Mouse (Mus musculus) testis, postnatal 10 days (tissue): ENCODE measurements around the gene Jph2.

Experiments used
- DNase-seq: peaks from one replicate; pipeline ENCODE4 v3.0.0; 2021; ENCODE audit warnings: low spot score

Jph2 gene

GRCm38 (mm10) chr2:163397905-163398304 is at the start of gene Jph2:
Gene Jph2, minus strand, starts transcription at chr2:163397993.
- peak; percentile 63 for DNase-seq

- DNase-seq = no peak
These were observed 49.6 kb upstream of the Jph2 start for GRCm38 (mm10) chr2:163447375-163447774.

- DNase-seq = no peak
These were observed 46.2 kb upstream of the Jph2 start for GRCm38 (mm10) chr2:163444017-163444416.

DNA sequence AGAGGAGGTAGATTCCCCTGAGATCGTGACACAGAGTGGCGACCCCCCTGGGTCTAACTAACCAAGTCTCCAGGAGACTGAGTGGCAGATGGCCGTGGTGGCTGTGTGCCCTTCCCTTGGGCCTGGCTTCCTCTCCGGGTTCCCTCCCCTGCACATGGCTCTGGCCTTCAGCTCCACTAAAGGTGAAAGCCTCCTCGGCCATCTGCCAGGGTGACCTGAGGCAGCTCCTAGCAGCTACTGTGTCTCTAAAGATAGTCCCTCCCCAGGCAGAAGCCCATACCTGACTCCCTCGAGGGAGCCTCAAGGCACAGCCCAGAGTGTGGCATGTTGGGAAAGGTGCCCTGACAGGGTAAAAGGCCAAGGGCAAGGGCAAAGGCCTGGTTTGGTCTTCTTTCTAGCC is 45.8 kb upstream of the Jph2 start:
- no peak for DNase-seq

DNA sequence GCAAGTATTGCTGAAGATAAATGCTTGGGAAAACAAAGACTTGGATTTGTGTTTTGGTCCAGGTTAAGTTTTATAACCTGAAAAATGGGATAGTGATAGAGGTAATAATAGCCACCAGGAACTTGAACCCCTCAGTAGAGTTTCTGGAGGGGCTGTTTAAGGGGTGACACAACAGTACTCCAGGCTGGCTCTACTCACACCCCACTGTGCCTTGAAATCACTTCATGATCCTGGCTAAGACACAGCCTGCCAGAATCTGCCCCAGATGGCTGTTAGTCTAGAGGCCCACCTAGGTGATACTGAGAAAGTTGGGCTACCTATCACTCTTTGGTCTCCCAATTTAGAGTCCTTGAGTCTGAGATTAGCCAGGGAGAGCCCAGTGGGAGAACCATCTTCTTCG is 41.7 kb upstream of the Jph2 start:
- no peak for DNase-seq

GRCm38 (mm10) chr2:163438619-163439451 is 41.0 kb upstream of the Jph2 start:
- DNase-seq = peak; percentile 74

DNA sequence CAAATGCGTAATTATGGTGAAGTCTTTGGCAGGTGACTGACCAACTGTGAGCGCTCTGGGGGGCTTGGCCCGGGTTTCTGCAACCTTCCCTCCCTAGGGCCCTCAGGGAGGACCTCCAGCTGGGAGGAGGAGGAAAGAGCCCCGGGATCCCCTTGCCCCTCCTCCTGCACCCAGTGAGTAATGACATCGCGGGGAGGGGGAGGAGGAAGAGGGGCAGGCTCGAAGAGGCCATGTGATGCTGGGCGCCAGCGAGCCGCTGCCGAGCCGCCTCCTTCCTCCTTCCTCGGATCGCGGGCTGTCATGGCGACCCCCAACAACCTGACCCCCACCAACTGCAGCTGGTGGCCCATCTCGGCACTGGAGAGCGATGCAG is 40.4 kb upstream of the Jph2 start, which contains the start of gene Gdap1l1:
Gene Gdap1l1, plus strand, starts transcription at position 231 of the 373 bp plus-strand sequence.
- DNase-seq = no peak

DNA sequence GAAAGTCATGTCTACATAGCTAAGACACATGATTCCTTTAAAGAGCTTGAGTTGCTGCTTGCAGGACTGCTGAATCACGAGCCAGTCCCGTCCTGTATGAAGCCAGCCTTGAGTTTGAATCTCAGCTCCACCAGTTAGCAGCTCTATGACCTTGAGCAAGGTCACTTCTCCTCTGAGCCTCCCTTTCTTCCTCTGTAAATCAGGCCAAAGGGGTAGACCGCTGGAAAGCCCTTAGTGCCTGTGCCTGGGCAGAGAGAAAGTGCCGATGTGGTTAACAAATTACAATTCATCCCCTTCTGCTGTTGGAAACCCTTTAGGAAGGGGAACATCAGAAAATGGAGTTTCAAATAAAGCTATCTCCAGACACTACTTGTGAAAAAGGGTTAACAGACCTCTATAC is 40.0 kb upstream of the Jph2 start:
- DNase-seq = no peak

- no peak for DNase-seq
These were observed 36.2 kb upstream of the Jph2 start for GRCm38 (mm10) chr2:163433971-163434370.

GRCm38 (mm10) chr2:163431289-163431688 is 33.5 kb upstream of the Jph2 start:
- DNase-seq = no peak

GRCm38 (mm10) chr2:163428346-163429011 is 30.7 kb upstream of the Jph2 start:
- DNase-seq = no peak

DNA sequence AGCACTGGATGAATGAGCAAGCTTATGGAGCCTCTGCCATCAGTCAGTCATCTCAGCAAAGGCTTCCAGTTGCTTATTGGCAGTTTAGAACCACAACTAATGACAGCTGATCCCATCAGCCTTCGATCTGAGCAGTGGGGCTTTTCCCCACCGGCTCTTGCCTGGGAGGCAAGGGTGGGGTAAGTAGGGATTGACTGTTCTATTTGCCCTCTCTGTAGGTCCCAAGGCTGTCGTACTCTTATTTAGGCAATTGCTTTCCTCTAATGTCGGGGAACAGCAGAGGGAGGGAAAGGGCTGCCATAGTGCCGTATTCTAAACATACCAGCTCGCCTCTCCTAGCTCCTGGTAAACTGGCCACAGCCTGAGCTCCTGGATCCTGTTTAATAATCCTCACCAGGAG is 26.8 kb upstream of the Jph2 start, which contains the start of gene Oser1:
Gene Oser1, minus strand, starts transcription at position 101 of the 400 bp plus-strand sequence.
- no peak for DNase-seq

DNA sequence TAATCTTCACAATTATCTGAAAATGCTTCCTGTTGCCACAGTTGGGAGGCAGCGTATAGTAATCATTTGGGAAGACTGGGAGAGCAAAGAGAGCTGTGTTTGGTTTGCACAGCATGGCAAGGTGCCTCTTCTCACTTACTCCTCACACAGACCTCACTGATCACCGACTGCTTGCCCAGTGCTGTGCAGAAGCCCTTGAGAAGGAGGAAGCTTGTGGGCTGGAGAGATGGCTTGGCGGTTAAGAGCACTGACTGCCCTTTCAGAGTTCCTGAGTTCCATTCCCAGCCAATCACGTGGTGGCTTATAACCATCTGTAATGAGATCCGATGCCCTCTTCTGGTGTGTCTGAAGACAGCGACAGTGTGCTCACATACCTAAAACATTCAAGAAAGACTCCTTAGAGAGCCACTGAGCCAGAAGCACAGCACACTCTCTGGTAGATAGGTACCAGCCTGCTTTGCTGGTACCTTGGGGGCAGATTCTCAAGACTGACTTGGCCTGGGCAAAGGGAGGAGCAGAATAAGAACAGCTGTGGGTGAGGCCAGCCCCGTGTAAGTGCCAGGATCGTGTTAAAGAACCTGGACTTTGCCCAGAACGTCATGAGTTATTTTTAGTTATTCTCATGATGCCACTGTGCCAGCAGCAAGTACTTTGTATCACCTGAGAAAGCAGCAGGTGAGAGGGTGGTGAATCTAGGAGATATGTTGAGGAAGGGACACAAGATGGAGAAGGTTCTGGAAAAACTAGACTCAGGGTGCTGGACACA is 25.3 kb upstream of the Jph2 start:
- no peak for DNase-seq

- DNase-seq = no peak
These were observed 22.6 kb upstream of the Jph2 start for GRCm38 (mm10) chr2:163420366-163420886.

DNA sequence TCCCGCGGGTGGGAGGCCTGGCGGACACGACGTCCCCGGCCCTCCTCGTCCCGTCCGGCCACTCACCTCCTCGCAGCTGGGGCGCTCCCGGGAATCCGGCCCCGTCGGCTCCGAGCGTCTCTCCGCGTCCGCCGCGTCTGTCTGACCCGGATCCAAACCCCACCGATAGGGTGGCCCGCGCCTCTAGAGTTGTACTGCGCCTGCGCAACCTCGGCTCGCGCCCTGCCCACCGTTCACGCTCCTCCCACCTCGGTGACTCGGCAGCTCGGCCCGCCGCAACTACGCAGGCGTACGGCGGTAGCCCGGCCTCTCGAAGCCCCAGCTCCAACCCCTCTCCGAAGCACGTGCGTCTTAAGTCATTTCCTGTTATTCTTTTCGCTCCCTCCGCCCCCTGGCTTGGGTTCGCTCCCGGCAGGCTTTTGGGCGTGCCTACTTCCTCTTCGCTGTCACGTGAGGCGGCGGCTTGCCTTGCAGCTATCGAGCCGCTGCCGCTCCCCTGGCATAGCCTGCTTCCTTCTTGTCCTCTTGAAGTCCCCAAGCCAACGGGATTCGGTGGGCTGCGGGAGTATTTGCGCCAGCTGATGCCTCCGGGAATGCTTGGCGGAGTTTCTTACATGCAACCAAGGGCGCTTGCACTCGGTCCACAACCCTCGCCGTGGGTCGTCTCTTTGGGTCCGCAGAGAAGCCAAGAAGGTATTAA is 21.7 kb upstream of the Jph2 start:
- peak; percentile 99 for DNase-seq

- DNase-seq = peak; percentile 74
These were observed 21.1 kb upstream of the Jph2 start for GRCm38 (mm10) chr2:163418841-163419345.

- DNase-seq = no peak
These were observed 20.0 kb upstream of the Jph2 start for GRCm38 (mm10) chr2:163417830-163418229.

- no peak for DNase-seq
These were observed 19.2 kb upstream of the Jph2 start for GRCm38 (mm10) chr2:163417026-163417425.

DNA sequence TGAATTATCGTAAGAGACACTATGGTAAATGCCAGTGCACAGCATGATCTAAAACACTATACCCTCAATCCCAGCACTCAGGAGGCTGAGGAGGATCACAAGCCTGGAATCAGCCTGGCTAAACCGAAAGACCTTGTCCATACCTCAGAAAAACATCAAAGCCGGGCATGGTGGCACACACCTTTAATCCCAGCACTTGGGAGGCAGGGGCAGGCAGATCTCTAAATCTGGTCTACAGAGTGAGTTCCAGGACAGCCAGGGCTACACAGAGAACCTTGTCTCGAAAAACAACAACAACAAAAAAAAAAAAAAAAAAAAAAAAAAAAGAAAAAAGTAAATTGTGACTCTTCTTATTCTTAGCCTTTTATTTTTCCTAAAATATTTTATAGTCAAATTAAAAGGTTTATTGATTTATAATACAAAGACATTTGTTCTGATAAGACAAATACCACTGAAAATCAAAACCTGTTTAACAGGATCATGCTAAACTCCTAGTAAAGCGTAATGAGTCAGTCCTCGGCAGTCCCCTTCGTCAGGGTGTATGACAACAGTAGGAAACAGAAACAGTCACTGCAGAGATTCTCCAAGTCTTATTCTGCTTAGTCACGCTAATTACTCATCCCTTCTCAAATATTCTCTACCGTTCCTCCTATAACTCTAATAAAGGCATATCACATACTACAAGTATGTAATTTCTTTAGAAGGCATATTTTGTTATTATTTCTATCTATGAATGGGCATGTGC is 15.2 kb upstream of the Jph2 start:
- no peak for DNase-seq

DNA sequence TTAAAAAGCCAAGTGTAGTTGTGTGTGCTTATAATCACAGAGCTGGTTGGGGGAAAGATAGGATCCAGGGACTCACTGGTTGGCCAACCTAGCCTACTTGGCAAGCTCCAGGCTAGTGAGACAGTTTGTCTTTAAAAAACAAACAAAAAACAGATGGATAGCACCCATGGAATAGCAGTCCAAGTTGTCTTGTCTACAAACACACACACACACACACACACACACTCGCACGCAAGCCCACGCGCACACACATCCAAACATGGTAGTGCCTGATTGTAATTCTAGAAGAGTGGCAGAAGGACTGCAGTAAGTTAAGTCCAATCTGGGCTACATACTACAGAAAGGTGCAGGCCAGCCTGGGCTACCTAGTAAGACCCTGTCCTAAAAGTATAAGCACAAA is 14.6 kb upstream of the Jph2 start:
- no peak for DNase-seq

- DNase-seq = no peak
These were observed 14.0 kb upstream of the Jph2 start for GRCm38 (mm10) chr2:163411840-163412239.
